Mouse (Mus musculus) spleen, postnatal 10 days (tissue): ENCODE measurements around the gene Hrh1.
A peak's percentile ranks its signal among the peaks of the same experiment; 100 is the strongest.

Source experiments
- DNase-seq, 2 experiments: peaks; one replicate each; pipeline ENCODE4 v3.0.0; 2021 to 2022; ENCODE audit warnings: low spot score in 2 of 2

The Hrh1 gene

GRCm38 (mm10) chr6:114397691-114398217 is at the start of gene Hrh1:
TSS of gene Hrh1 (plus strand) at chr6:114397936.
- peak in 1 of 2 experiments; percentile 24 for DNase-seq

- DNase-seq = no peak
These were observed 43.1 kb upstream of the Hrh1 start for GRCm38 (mm10) chr6:114354635-114355034.

GRCm38 (mm10) chr6:114358171-114358570 is 39.6 kb upstream of the Hrh1 start:
- DNase-seq = no peak

- no peak for DNase-seq
These were observed 35.4 kb upstream of the Hrh1 start for GRCm38 (mm10) chr6:114362355-114362754.

GRCm38 (mm10) chr6:114363740-114364139 is 34.0 kb upstream of the Hrh1 start:
- no peak for DNase-seq

- DNase-seq = no peak
These were observed 33.0 kb upstream of the Hrh1 start for GRCm38 (mm10) chr6:114364734-114365133.

- no peak for DNase-seq
These were observed 31.5 kb upstream of the Hrh1 start for GRCm38 (mm10) chr6:114366191-114366590.

- no peak for DNase-seq
These were observed 30.1 kb upstream of the Hrh1 start for GRCm38 (mm10) chr6:114367681-114368080.

- DNase-seq = no peak
These were observed 29.5 kb upstream of the Hrh1 start for GRCm38 (mm10) chr6:114368196-114368595.

GRCm38 (mm10) chr6:114372741-114373140 is 25.0 kb upstream of the Hrh1 start:
- no peak for DNase-seq

- no peak for DNase-seq
These were observed 16.9 kb upstream of the Hrh1 start for GRCm38 (mm10) chr6:114380872-114381271.

GRCm38 (mm10) chr6:114387320-114387719 is 10.4 kb upstream of the Hrh1 start:
- DNase-seq = no peak

- no peak for DNase-seq
These were observed 9.9 kb upstream of the Hrh1 start for GRCm38 (mm10) chr6:114387855-114388254.

- no peak for DNase-seq
These were observed 7.6 kb upstream of the Hrh1 start for GRCm38 (mm10) chr6:114390129-114390528.

GRCm38 (mm10) chr6:114394982-114395381 is 2.8 kb upstream of the Hrh1 start:
- no peak for DNase-seq

- DNase-seq = no peak
These were observed 1.1 kb upstream of the Hrh1 start for GRCm38 (mm10) chr6:114396605-114397004.

GRCm38 (mm10) chr6:114397280-114397679 is 456 bp upstream of the Hrh1 start:
- no peak for DNase-seq

GRCm38 (mm10) chr6:114398626-114399025 is 890 bp downstream of the Hrh1 start:
- DNase-seq = no peak

GRCm38 (mm10) chr6:114400387-114400786 is 2.7 kb downstream of the Hrh1 start:
- DNase-seq = no peak

GRCm38 (mm10) chr6:114400841-114401240 is 3.1 kb downstream of the Hrh1 start:
- DNase-seq = no peak

GRCm38 (mm10) chr6:114402161-114402560 is 4.4 kb downstream of the Hrh1 start:
- DNase-seq = no peak

- DNase-seq = no peak
These were observed 5.9 kb downstream of the Hrh1 start for GRCm38 (mm10) chr6:114403632-114404031.

- DNase-seq = no peak
These were observed 6.4 kb downstream of the Hrh1 start for GRCm38 (mm10) chr6:114404128-114404527.

GRCm38 (mm10) chr6:114404774-114405468 is 7.2 kb downstream of the Hrh1 start:
- DNase-seq = no peak
